Mouse (Mus musculus) C2C12 (cell line): ENCODE measurements around the gene Raly. TPM values are rescaled to one million over a fixed set of nuclear protein-coding genes. Genes with fewer than 3 reads are reported as not detected.

ENCODE experiments used
- H3K27me3 ChIP-seq: one replicate; pipeline ENCODE4 v1.6.1; 2011; ENCODE audit not compliant: control insufficient read depth, insufficient read depth, insufficient read length
- H3K36me3 ChIP-seq: one replicate; pipeline ENCODE4 v1.6.1; 2011; ENCODE audit not compliant: control insufficient read depth, insufficient read depth
- H3K4me3 ChIP-seq: one replicate; pipeline ENCODE4 v1.5.1; 2011; ENCODE audit warnings: mild to moderate bottlenecking, control low read depth; ENCODE audit not compliant: poor library complexity, insufficient read depth, severe bottlenecking
- H3K79me2 ChIP-seq: one replicate; pipeline ENCODE4 v1.6.1; 2011; ENCODE audit not compliant: control insufficient read depth, insufficient read depth
- H3K79me3 ChIP-seq: one replicate; pipeline ENCODE4 v1.6.1; 2011; ENCODE audit warnings: low read depth, control low read depth
- H3ac ChIP-seq: one replicate; pipeline ENCODE3; 2011; ENCODE audit warnings: low read depth; ENCODE audit not compliant: control insufficient read depth, insufficient read length
- CEBPB ChIP-seq: IDR thresholded peaks from one replicate; pipeline ENCODE4 v1.6.1; 2011; ENCODE audit warnings: low read depth, mild to moderate bottlenecking, control low read depth, moderate library complexity
- CTCF ChIP-seq: IDR thresholded peaks from one replicate; pipeline ENCODE4 v1.5.1; 2011; ENCODE audit not compliant: control insufficient read depth, insufficient read depth, insufficient read length
- FOSL1 ChIP-seq: IDR thresholded peaks from one replicate; pipeline ENCODE4 v1.8.0; 2011; ENCODE audit warnings: mild to moderate bottlenecking, low read length; ENCODE audit not compliant: poor library complexity, insufficient read depth, severe bottlenecking
- MAX ChIP-seq: IDR thresholded peaks from one replicate; pipeline ENCODE4 v1.6.1; 2011; ENCODE audit warnings: mild to moderate bottlenecking, control low read depth
- MYOD1 ChIP-seq: IDR thresholded peaks from one replicate; pipeline ENCODE4 v1.6.1; 2011; ENCODE audit warnings: low read depth; ENCODE audit not compliant: control insufficient read depth, insufficient read length
- MYOG ChIP-seq: IDR thresholded peaks from one replicate; pipeline ENCODE4 v1.6.1; 2011; ENCODE audit not compliant: control insufficient read depth, insufficient read length; ENCODE audit errors: extremely low read depth
- USF1 ChIP-seq: IDR thresholded peaks from one replicate; pipeline ENCODE4 v1.6.1; 2011; ENCODE audit warnings: low read depth, mild to moderate bottlenecking, control low read depth, moderate library complexity
- polyA plus RNA-seq: library from polyadenylated mRNA; unstranded; fragments of >200 nt; fragmentation: generic; extraction: Trizol; gene quantifications from one replicate; pipeline ENCODE4 v1.2.1, GENCODE M21; 2012; ENCODE audit warnings: missing spikeins

Raly gene
- polyA plus RNA-seq, 1 experiment: 358 TPM

DNA sequence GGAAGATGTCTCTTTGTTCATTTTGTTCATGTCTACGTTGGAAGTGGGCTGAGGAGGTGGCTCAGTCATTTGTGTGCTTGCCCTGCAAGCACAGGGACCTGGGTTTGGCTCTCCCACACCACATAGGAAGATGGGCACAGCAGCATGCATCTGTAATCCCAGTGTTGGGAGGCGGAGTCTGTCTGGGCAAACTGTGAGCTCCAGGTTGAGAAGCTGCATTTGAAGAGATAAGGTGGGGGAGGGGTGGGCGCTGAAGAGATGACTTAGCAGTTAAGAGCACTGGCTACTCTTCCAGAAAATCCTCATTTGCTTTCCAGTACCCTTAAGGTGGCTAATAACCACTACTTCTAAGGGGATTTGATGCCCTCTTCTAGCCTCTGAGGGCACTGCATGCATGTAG, 4.7 kb upstream of the Raly start:
- TF ChIP-seq USF1 (no peak), FOSL1 (no peak), MAX (no peak), MYOD1 (no peak), MYOG (no peak), CEBPB (no peak), CTCF (no peak)
- Histone ChIP-seq H3K79me3 (no peaks in the 10 kb centered on the region), H3ac (no peak overlapping the region), H3K4me3 (no peak overlapping the region), H3K36me3 (no peaks in the 10 kb centered on the region), H3K27me3 (no peaks in the 10 kb centered on the region), H3K79me2 (peaks cover under 1% of the 10 kb centered on the region)

DNA sequence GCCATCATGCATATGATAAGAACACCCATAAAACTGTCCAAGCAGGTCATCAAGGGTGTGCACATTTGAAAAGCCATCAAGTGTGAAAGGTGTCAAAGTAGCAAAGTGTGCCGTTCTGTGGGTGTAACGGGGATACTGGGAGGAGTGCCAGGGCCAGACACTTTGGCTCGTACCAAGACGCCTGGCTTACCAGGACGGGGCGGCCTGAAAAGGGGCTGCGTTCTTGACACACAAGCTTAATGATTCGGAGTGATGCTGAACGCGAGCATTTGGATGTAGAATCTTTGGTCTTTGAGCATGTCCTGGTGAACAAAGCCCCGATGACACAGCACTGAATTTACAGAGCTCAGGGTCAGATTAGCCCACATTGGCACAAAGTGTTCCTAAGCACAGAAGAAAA, 4.1 kb upstream of the Raly start:
- H3ac ChIP-seq: no peak overlapping the region
- TF ChIP-seq CTCF: no peak
- no peak for TF ChIP-seq MAX
- TF ChIP-seq MYOG: no peak
- no peak for TF ChIP-seq CEBPB
- TF ChIP-seq USF1: no peak
- no peak for TF ChIP-seq FOSL1
- TF ChIP-seq MYOD1: no peak
- no peaks in the 10 kb centered on the region for H3K27me3 ChIP-seq
- H3K79me3 ChIP-seq: peaks cover 4% of the 10 kb centered on the region
- no peaks in the 10 kb centered on the region for H3K36me3 ChIP-seq
- H3K79me2 ChIP-seq: peaks cover 7% of the 10 kb centered on the region
- H3K4me3 ChIP-seq: no peak overlapping the region

DNA sequence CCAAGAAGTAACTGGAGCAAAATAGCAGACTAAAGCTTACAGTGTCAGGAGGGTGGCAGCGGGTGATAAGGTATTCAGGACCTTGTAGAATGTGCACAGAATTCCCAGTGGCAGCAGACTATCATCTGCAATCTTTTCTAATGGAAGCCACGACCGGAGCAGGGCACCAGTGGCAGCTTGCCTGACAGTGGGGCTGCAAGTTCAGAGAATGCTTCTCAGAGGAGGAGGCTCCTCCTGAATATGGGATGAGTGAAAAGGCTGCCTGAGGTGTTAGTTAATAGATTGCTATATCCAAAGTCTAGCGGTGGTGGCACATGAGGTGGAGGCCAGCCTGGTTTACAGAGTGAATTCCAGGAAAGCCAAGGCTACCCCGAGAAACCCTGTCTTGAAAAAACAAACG, 1.5 kb upstream of the Raly start:
- Histone ChIP-seq H3K36me3 (peaks cover 9% of the 10 kb centered on the region), H3K79me3 (peaks cover 30% of the 10 kb centered on the region), H3K27me3 (no peaks in the 10 kb centered on the region), H3ac (no peak overlapping the region), H3K79me2 (peaks cover 33% of the 10 kb centered on the region), H3K4me3 (no peak overlapping the region)
- TF ChIP-seq USF1: no peak
- TF ChIP-seq CEBPB: no peak
- no peak for TF ChIP-seq MYOD1
- TF ChIP-seq FOSL1: no peak
- no peak for TF ChIP-seq MAX
- TF ChIP-seq CTCF: no peak
- TF ChIP-seq MYOG: no peak

GRCm38 (mm10) chr2:154789977-154790655, 780 bp upstream of the Raly start:
- H3ac ChIP-seq: peak overlapping the region; percentile 23
- H3K27me3 ChIP-seq: no peaks in the 10 kb centered on the region
- peaks cover 38% of the 10 kb centered on the region for H3K79me3 ChIP-seq
- H3K36me3 ChIP-seq: peaks cover 9% of the 10 kb centered on the region
- no peak overlapping the region for H3K4me3 ChIP-seq
- TF ChIP-seq CEBPB: no peak
- TF ChIP-seq MYOD1: no peak
- no peak for TF ChIP-seq MYOG
- TF ChIP-seq MAX: no peak
- TF ChIP-seq USF1: no peak
- no peak for TF ChIP-seq FOSL1
- TF ChIP-seq CTCF: no peak
- peaks cover 40% of the 10 kb centered on the region for H3K79me2 ChIP-seq

DNA sequence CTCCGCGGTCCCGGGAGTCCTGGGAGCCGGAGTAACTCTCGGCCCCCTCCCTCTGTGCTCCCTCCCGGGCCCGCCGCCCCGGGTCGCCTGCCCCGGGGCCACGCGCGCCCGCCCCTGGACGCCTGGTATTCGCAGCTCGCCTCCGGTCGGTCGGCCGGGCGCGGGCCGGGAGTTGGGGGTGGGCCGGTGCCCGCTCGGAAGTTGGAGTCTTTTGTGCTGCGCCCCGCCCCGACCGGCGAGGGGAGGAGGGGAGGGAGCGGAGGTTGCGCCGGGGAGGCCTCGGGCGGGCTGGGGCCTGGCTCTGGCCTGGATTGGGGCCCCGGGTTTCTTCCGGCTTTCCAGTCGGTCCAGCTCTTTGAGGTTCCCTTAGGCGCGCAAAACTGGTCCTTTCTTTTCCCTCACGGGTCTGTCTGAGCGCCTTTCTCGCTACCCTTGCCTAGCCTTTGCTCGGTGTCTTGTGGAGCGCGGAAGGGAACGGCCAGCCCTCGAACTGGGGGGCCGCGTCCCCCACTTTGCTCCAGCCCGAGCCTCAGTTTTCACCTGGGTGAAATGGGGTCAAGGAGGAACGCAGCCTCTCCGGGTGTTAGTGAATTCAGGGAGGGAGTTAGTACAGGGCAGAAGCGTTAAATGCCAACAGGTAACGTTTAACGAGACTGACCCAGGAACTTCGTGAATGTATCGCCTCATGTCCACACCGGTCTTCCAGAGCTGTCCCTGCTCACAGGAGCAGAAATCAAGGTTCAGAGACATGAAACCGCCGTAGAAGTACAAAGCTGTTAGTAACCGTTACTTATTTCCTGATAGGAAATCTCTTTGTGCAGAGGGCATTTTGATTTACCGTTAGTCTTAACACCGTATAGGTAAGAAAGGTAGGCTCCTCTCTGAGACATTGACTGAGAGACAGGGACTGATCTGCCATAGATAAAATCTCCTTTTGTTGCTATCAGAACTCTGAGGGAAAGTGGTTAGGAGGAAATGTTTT, 1.1 kb downstream of the Raly start:
- H3K79me3 ChIP-seq: peaks cover 56% of the 10 kb centered on the region
- TF ChIP-seq FOSL1 (no peak), MAX (no peak), CEBPB (no peak), USF1 (no peak), MYOG (no peak), MYOD1 (no peak), CTCF (no peak)

More for the DNA sequence above, 1.1 kb downstream of the Raly start:
- peaks cover 58% of the 10 kb centered on the region for H3K79me2 ChIP-seq
- H3ac ChIP-seq: peak overlapping the region; percentile 90
- H3K4me3 ChIP-seq: peak overlapping the region; percentile 93
- H3K27me3 ChIP-seq: no peaks in the 10 kb centered on the region
- peaks cover 9% of the 10 kb centered on the region for H3K36me3 ChIP-seq
